Mouse (Mus musculus): ENCODE measurements at regions not wholly inside any gene's neighbourhood (a gene's known extent, or its start where the extent isn't known, plus 50 kb on each side); places are given as distances from the start of the nearest gene placed in this dataset.
"Not testable (repeated sequence)": the region's sequence is repeated elsewhere in the genome, so short reads cannot be mapped to it uniquely, and the experiment has no call there.

DNA sequence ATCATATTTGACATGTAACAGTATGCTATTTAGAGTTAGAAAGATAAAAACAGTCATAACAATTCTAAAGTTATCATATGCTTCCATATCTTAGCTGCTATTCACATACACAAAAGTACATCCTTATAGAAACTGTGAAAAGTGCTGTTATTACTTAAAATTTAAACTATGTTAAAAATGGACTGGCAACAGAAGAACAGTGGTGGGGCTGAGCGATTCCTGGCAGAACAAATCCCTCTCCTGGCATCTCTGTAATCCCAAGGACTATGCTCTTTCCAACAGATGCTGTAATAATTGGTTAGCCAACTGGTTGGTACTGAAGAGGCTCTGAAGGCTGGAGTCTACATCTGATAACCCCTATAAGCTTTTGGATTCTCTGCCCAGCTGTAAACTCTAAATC lies 393.0 kb upstream of the Slc39a10 start:
- no peak for DNase-seq

- no peak for DNase-seq
Observed at GRCm38 (mm10) chr1:47278321-47279020, 385.8 kb upstream of the Slc39a10 start.

- peak; percentile 49 for DNase-seq
Observed at GRCm38 (mm10) chr1:47277839-47278238, 385.2 kb upstream of the Slc39a10 start.

DNA sequence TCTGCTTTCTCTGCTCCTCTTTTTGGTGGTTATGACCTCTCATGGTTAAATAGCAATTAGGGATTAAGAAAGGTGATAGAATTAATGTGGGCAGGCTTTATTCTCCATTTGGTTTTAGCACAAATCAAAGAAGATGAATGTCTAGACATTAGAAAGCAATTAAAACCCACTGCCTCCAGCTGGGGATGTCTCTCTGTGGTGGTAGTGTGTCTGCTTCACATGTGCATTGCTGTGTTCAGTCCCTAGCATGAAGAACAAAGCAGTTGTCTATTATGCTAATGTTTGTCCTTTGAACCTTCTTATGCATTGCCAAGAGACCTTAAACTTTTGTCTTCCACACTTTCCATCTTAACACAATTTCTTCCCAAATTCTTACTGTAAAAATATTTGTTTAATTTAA lies 379.5 kb upstream of the Slc39a10 start:
- DNase-seq, result no peak

DNA sequence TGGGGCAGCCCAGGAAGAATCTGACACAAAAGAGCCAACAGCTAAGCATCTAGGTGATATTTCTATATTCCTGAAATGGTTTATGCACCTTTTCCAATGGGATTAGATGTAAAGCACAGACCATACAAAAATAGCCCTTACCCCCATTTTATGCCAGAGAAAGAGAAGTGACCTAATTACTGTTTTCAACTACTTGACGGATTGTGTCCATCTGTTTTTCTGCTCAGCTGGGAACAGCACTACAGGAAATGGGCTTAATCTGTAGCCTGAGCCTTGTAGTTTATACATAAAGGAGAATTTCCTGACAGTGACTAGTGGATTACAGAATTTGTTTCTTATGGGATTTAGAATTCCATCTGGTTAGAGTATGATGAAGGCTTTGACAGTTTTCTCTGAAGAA lies 371.0 kb upstream of the Slc39a10 start:
- peak; percentile 32 for DNase-seq

GRCm38 (mm10) chr1:47261505-47262130 lies 369.0 kb upstream of the Slc39a10 start:
- DNase-seq, result no peak

- DNase-seq, result peak; percentile 66
Observed at GRCm38 (mm10) chr1:47250706-47251105, 358.1 kb upstream of the Slc39a10 start.

- DNase-seq, result no peak
Observed at GRCm38 (mm10) chr1:47217088-47217487, 324.4 kb upstream of the Slc39a10 start.

DNA sequence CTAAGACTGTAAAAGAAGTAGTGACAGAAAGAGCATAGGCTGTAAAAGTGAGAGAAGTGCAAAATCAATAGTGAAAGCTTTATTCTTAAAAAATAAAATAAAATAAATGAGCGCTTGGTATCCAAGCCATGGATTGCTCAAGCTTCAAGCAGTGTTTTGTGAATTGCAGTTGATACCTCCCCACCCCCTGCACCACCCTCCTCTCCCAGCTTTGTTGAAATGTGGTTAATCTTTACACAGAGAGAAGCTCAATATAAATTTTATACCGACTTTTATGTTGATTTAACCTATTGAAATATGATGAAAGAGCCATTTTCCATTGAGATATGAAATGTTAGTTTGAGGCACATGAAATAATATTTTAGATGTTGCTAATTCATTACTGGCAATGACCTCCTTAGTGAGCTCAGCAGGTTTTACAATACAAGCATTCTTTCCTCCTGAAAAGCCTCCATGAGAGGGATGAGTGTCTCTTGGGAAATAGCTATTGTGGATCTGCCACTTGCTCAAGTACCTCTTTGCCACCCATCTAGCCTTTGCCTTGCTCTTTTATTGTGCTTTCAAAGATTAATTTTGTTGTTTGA lies 323.9 kb upstream of the Slc39a10 start:
- DNase-seq, result no peak

DNA sequence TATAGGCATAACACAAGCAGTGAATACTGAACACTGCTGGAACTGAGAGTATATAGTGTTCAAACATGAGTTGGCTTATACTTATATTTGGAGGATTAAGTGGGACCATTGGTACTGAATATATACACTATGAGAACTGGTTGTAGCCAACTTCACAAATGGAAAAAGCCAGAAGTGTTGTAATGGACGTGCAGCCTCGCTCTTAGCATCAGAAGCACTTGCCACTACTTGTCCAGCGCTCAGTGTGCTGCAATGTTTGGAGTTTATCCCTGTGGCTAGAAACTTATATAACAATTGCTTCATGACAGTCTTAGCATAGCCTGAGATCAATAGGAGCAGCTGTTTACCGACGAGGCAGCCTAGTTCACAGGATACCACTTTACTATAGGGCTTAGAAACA lies 320.8 kb upstream of the Slc39a10 start:
- DNase-seq, result no peak

- no peak for DNase-seq
Observed at GRCm38 (mm10) chr1:47193001-47193400, 300.3 kb upstream of the Slc39a10 start.

GRCm38 (mm10) chr1:47164417-47164816 lies 271.8 kb upstream of the Slc39a10 start:
- no peak for DNase-seq

- DNase-seq, result no peak
Observed at GRCm38 (mm10) chr1:47163808-47164410, 271.3 kb upstream of the Slc39a10 start.

- DNase-seq, result not testable (repeated sequence)
Observed at GRCm38 (mm10) chr1:47130031-47130430, 237.4 kb upstream of the Slc39a10 start.

DNA sequence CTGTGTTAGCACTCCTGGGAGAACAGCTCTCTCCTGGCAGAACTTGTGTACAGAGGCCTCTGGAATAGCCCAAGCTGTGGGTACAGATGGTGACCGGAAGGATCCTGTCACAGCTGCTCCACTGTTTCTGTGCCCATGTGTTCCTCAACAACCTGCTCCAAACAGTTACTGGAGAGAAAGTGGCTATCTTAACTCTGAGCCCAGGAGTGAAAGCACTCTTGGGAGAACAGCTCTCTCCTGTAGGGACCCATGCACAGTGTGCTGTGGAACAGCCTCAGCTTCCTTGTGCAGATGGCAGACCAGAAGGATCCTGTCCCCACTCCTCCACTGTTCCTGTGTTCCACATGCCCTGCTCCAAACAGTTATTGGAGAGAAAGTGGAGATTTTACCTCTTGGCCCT lies 227.0 kb upstream of the Slc39a10 start:
- DNase-seq, result no peak

DNA sequence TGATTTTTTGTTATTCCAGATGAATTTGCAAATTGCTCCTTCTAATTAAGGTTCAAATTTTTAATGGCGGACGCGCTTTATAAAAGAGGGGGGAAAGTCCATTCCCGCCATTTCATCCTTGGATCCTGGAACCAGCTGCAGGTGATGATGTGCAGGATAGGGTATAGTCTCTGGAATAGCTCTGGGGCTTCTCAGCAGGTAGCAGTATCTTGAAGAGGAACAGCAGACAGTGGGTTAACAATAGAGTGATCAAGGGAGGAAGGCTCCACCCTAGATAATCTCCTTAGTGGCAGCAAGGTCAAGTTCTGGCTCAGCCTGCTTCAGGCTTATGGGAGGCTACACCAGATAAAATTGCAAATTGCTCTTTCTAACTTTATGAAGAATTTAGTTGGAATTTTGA lies 224.0 kb upstream of the Slc39a10 start:
- DNase-seq, result not testable (repeated sequence)

DNA sequence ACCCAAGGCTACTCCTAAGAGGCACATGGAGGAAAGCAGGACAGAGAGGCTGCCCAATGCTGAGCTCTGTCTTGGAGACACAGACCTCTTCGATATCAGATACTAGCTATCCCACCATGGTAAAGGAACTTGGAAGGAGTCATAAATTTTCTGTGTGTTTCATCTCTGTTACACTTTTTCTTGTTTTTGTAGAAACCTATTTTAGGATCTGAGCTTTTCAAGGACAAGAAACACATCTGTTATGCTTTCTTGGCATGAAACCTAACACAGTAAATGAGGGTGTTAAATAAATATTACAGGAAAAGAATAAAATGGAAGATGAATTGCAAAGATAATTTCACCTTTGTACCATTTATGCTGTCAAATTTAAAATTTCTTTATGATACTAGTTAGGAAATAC lies 219.8 kb upstream of the Slc39a10 start:
- no peak for DNase-seq

GRCm38 (mm10) chr1:47104055-47104454 lies 211.4 kb upstream of the Slc39a10 start:
- DNase-seq, result no peak

DNA sequence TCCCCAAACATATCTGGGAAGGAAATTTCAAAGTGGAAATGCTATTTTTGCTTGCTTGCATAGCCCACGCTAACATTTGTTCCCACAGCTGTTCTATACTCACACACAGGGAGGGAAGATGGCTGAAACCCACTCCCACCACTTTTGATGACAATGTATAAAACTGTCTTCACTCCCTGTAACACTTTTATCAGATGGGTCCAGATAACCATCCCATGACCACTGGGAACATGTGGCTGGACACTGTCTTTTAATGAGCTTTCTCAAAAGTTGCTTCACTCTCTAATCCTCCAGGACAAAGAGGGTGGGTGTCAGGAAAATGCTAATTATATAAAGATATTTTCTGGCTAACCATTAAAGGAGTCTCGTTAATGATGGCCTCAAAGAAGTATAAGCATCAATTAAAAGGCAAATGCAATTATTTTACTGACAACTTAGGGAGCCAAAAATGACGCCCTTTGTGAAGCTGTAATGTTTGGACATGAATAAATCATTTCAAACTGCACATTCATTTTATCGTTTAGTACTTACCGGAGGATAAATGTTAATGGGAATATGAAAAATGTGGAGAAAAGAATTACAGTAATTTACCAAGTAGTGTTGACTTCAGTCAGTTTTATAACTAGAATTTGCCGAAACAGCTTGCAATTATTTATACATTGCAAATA lies 210.8 kb upstream of the Slc39a10 start:
- DNase-seq, result no peak

GRCm38 (mm10) chr1:47097084-47097996 lies 204.7 kb upstream of the Slc39a10 start:
- DNase-seq, result no peak

GRCm38 (mm10) chr1:47094498-47094897 lies 201.8 kb upstream of the Slc39a10 start:
- no peak for DNase-seq

GRCm38 (mm10) chr1:47093289-47093947 lies 200.8 kb upstream of the Slc39a10 start:
- DNase-seq, result no peak

All from cerebellum, adult 9-11 months (tissue).